In genomic region chr11:26386678-26387077, GRCm38 (mm10) we compare ENCODE assay signal across 8 mouse cellular contexts. TPM values are rescaled to one million over a fixed set of nuclear protein-coding genes. Genes with fewer than 3 reads are reported as not detected.
DNase-seq lines count a peak whose midpoint lies in the region; ATAC-seq and TF ChIP-seq lines count a peak whose summit lies in the region.

No protein-coding gene starts in this region.

- peak overlapping the region; percentile 93; the same call in 1 of the 2 replicates for H3K27ac ChIP-seq in limb, embryonic 13.5 days
- H3K27ac ChIP-seq in olfactory bulb, adult 2 months (ENCODE audit: insufficient read depth, low read depth, low read length) = no peak overlapping the region

- H3K4me1 ChIP-seq in lung, adult 2 months (ENCODE audit: control insufficient read depth, insufficient read depth, low read length) = no peaks in the 10 kb centered on the region
- H3K4me1 ChIP-seq in limb, embryonic 13.5 days = 0 out of 2 replicates have a peak, but pooled peaks cover 2% of the 10 kb centered on the region
- 0 out of 2 replicates have a peak, but pooled peaks cover 4% of the 10 kb centered on the region for H3K4me1 ChIP-seq in olfactory bulb, adult 2 months (ENCODE audit: control insufficient read depth, insufficient read depth, low read length)

- H3K27me3 ChIP-seq in limb, embryonic 13.5 days = no peaks in the 10 kb centered on the region

- H3K9ac ChIP-seq in limb, embryonic 13.5 days = peak overlapping the region; percentile 85

- peak overlapping the region; percentile 64 for H3K4me2 ChIP-seq in limb, embryonic 13.5 days (replicated peaks)

- 0 out of 2 replicates have a peak, but pooled peaks cover 2% of the 10 kb centered on the region for H3K9me3 ChIP-seq in limb, embryonic 13.5 days

- WGBS in lung, adult 2 months = 54% methylated on average over 2 of the region's 2 CpGs
- WGBS in limb, embryonic 13.5 days = 63% methylated on average over 2 of the region's 2 CpGs
- whole genome bisulfite sequencing in olfactory bulb, adult 2 months = 56% methylated on average over 2 of the region's 2 CpGs

- no peaks in the 10 kb centered on the region for H3K36me3 ChIP-seq in limb, embryonic 13.5 days

- no peak for TF ChIP-seq CTCF in lung, adult 2 months (IDR thresholded peaks at IDR 0.05; ENCODE audit: insufficient read depth, low read length)
- no peak for TF ChIP-seq CTCF in olfactory bulb, adult 2 months (IDR thresholded peaks at IDR 0.05; ENCODE audit: insufficient read depth, low read depth, low read length)

- peak overlapping the region; percentile 79 for H3K4me3 ChIP-seq in lung, adult 2 months (replicated peaks; ENCODE audit: extremely low read depth, low read depth, low read length)
- H3K4me3 ChIP-seq in limb, embryonic 13.5 days = peak overlapping the region; percentile 66
- H3K4me3 ChIP-seq in olfactory bulb, adult 2 months (ENCODE audit: insufficient read depth, low read depth, low read length) = peak overlapping the region; percentile 79

- peak; percentile 74 for ATAC-seq in erythroblast, adult 5-6 weeks (replicated peaks; ENCODE audit: low FRiP score, poor library complexity, severe bottlenecking)
- ATAC-seq in limb, embryonic 13.5 days (ENCODE audit: low FRiP score, low read depth) = peak; percentile 5; the same call in 1 of the 2 replicates

- no peak for TF ChIP-seq POLR2A in lung, adult 2 months (IDR thresholded peaks at IDR 0.05; ENCODE audit: borderline replicate concordance, extremely low read depth, low read depth, low read length)
- no peak for TF ChIP-seq POLR2A in olfactory bulb, adult 2 months (IDR thresholded peaks at IDR 0.05; ENCODE audit: insufficient read depth, low read depth, low read length)

- DNase-seq in lung, adult 2 months = no peak
- no peak for DNase-seq in lung, postnatal 10 days
- no peak for DNase-seq in adrenal gland, postnatal 25 days
- no peak for DNase-seq in natural killer cell, adult 2 months (ENCODE audit: low spot score in 2 of 2)
- DNase-seq in adrenal gland, postnatal 14 days = no peak

RNA-seq across cellular contexts. Expression of gene Fancl, which starts 0.7 kb away (rescaled TPM):
- polyA plus RNA-seq in lung, adult 2 months (2012; rRNA removed) = 1.3 and 2.7 TPM in 2 replicates
- 10.8 and 17.6 TPM in 2 replicates for total RNA-seq in erythroblast, adult 5-6 weeks (2015; ENCODE audit: low replicate concordance)
- total RNA-seq in erythroblast, adult 5-6 weeks (2017; ENCODE audit: low replicate concordance) = 15.2 and 28.6 TPM in 2 replicates
- polyA plus RNA-seq in limb, embryonic 13.5 days (2015; fragmentation: Nextera tagmentation; extraction: Ambion mirVana) = 31.3 and 35.6 TPM in 2 replicates
- not detected in 2 replicates for polyA plus RNA-seq in olfactory bulb, adult 2 months (2012; ENCODE audit: insufficient read depth, insufficient read length, low replicate concordance, missing spikeins)
- 16.6 and 17.2 TPM in 2 replicates for total RNA-seq in adrenal gland, postnatal 25 days (2021)
- total RNA-seq in adrenal gland, postnatal 14 days (2021) = 12.5 and 13.3 TPM in 2 replicates
